In genomic region chr4:40805401-40805800, GRCm38 (mm10) we compare ENCODE assay signal across 19 mouse cellular contexts. TPM values are rescaled to one million over a fixed set of nuclear protein-coding genes. Genes with fewer than 3 reads are reported as not detected.
A peak's percentile ranks its signal among the peaks of the same experiment; 100 is the strongest.
DNase-seq lines count a peak whose midpoint lies in the region.
"Had no signal": no experiment of that assay in that cellular context is flagged by ENCODE, and none has a peak within 500 bp of the region (broad histone marks: within the 10 kb centered on the region; RNA-seq: fewer than 3 reads in every experiment).

No protein-coding gene starts in this region.

- DNase-seq in gastrocnemius, adult 18-20 months (ENCODE audit: low spot score), result peak; percentile 71
- DNase-seq in gastrocnemius, postnatal 4 days (ENCODE audit: low spot score in 2 of 2), result no peak
- DNase-seq in retina, adult 2 months (ENCODE audit: low read depth, low spot score), result peak; percentile 15
- no peak for DNase-seq in retina, embryonic 14.5 days (ENCODE audit: low spot score)
- peak; percentile 64 for DNase-seq in gastrocnemius, postnatal 25 days
- DNase-seq in skeletal muscle tissue, adult 2 months (ENCODE audit: low read depth, low spot score), result peak; percentile 74
- no peak for DNase-seq in kidney, postnatal 14 days
- DNase-seq in adrenal gland, adult (ENCODE audit: inconsistent age in 2 of 2, low spot score in 1 of 2), result no peak
- DNase-seq: adrenal gland, adult 2 months; adrenal gland, postnatal 10 days; adrenal gland, postnatal 25 days; B cell, adult 2 months; cerebellum, adult 11 months; cerebellum, adult 18-20 months; cerebellum, adult 8-10 months; cerebellum, adult 9-11 months; cerebellum, postnatal 14 days; cerebellum, postnatal 36 days; embryo, embryonic 11 days had no signal

RNA-seq across cellular contexts. Expression of gene Smu1, which starts 47.7 kb away (rescaled TPM):
- total RNA-seq in gastrocnemius, adult 18-20 months (2021), result 10 to 100 TPM; 29.4 to 29.7 TPM
- 10 to 100 TPM; 45.3 to 47.3 TPM for total RNA-seq in gastrocnemius, postnatal 4 days (2021)
- total RNA-seq in gastrocnemius, postnatal 25 days (2021), result 10 to 100 TPM; 25.3 to 26.2 TPM

RNA-seq across cellular contexts. Expression of gene B4galt1, which starts 48.4 kb away (rescaled TPM):
- 10 to 100 TPM; 23.0 to 25.4 TPM for total RNA-seq in gastrocnemius, adult 18-20 months (2021)
- total RNA-seq in gastrocnemius, postnatal 4 days (2021), result 10 to 100 TPM; 89.0 to 91.4 TPM
- total RNA-seq in gastrocnemius, postnatal 25 days (2021), result 10 to 100 TPM; 28.2 to 30.5 TPM

Comparison
In these comparisons a context has a peak if more than half of its experiments do, and no peak if none do; other contexts are left out.
1. DNase-seq: peak in gastrocnemius, adult 18-20 months (single experiment), retina, adult 2 months (single experiment), gastrocnemius, postnatal 25 days (single experiment) and skeletal muscle tissue, adult 2 months (single experiment); none in gastrocnemius, postnatal 4 days (0 of 2), retina, embryonic 14.5 days (single experiment), kidney, postnatal 14 days (single experiment) and adrenal gland, adult (0 of 2).